Mouse (Mus musculus) liver, embryonic 15.5 days (tissue): ENCODE measurements at regions not wholly inside any gene's neighbourhood (a gene's known extent, or its start where the extent isn't known, plus 50 kb on each side); places are given as distances from the start of the nearest gene placed in this dataset.

Source experiments
- ATAC-seq: fragments of 200-750 bp; cut with Nextera tagmentation; 2 replicates; pipeline ENCODE4 v1.8.0; 2017; ENCODE audit warnings: moderate number of reproducible peaks, mild to moderate bottlenecking, moderate library complexity; ENCODE audit not compliant: insufficient read depth
- H3K27ac ChIP-seq: fragments of 300-500 bp; sonication (generic); replicated peaks from 2 replicates; pipeline ENCODE4 v1.5.1; 2015; ENCODE audit warnings: mild to moderate bottlenecking, inconsistent platforms
- H3K27me3 ChIP-seq: fragments of 300-500 bp; sonication (generic); 2 replicates; pipeline ENCODE4 v1.6.1; 2015; ENCODE audit warnings: mild to moderate bottlenecking, inconsistent platforms
- H3K36me3 ChIP-seq: fragments of 300-500 bp; sonication (generic); replicated peaks from 2 replicates; pipeline ENCODE4 v1.6.1; 2015; ENCODE audit warnings: moderate library complexity, mild to moderate bottlenecking, inconsistent platforms
- H3K4me1 ChIP-seq: fragments of 300-500 bp; sonication (generic); replicated peaks from 2 replicates; pipeline ENCODE4 v1.6.1; 2015; ENCODE audit warnings: inconsistent platforms
- H3K4me2 ChIP-seq: fragments of 300-500 bp; sonication (generic); 2 replicates; pipeline ENCODE4 v1.6.1; 2015; ENCODE audit warnings: moderate library complexity, mild to moderate bottlenecking, inconsistent platforms
- H3K4me3 ChIP-seq: fragments of 300-500 bp; sonication (generic); replicated peaks from 2 replicates; pipeline ENCODE4 v1.5.1; 2015; ENCODE audit warnings: mild to moderate bottlenecking, inconsistent platforms
- H3K9ac ChIP-seq: fragments of 300-500 bp; sonication (generic); 2 replicates; pipeline ENCODE4 v1.6.1; 2015; ENCODE audit warnings: moderate library complexity, mild to moderate bottlenecking, inconsistent platforms
- H3K9me3 ChIP-seq: fragments of 300-500 bp; sonication (generic); replicated peaks from 2 replicates; pipeline ENCODE4 v1.6.1; 2016; ENCODE audit warnings: inconsistent platforms
- WGBS: fragments of 180-500 bp; shearing (Covaris S2); methylation state at CpG from one replicate; pipeline ENCODE4 v1.1.7; 2015; ENCODE audit warnings: mixed read lengths; ENCODE audit not compliant: insufficient replicate concordance; 5-methylcytosine and 5-hydroxymethylcytosine counted together

GRCm38 (mm10) chr14:55301996-55302395 lies 80.2 kb downstream of the Dhrs2 start:
- no peaks in the 10 kb centered on the region for H3K9me3 ChIP-seq
- WGBS = 52% methylated on average over 2 of the region's 2 CpGs
- H3K36me3 ChIP-seq = no peaks in the 10 kb centered on the region
- H3K4me1 ChIP-seq = no peaks in the 10 kb centered on the region
- H3K4me3 ChIP-seq = no peak overlapping the region
- H3K9ac ChIP-seq = no peak overlapping the region
- no peak overlapping the region for H3K27ac ChIP-seq
- no peak for ATAC-seq
- no peaks in the 10 kb centered on the region; the same call in 1 of the 2 replicates for H3K27me3 ChIP-seq
- no peak overlapping the region for H3K4me2 ChIP-seq

DNA sequence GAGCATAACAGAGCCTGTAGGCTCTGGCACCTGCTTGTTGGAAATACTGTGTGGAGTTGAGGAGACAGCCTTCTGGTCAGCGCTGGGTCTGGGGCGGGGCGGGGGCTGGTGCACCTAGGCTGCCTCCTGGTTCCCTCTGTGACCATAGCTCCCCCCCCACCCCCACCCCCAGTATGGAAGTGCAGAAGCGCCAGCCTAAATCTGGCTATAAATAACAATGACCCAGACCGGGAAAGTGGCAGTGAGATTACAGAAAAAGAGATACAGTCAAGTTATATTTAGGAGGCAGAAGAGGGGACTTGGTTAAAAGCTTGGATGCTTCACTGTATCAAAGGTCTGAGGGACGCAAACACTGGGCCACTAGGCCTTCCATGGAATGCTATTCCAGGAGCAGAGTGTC lies 91.8 kb downstream of the Dhrs2 start:
- WGBS = 63% methylated on average over 6 of the region's 6 CpGs
- H3K4me1 ChIP-seq = no peaks in the 10 kb centered on the region

DNA sequence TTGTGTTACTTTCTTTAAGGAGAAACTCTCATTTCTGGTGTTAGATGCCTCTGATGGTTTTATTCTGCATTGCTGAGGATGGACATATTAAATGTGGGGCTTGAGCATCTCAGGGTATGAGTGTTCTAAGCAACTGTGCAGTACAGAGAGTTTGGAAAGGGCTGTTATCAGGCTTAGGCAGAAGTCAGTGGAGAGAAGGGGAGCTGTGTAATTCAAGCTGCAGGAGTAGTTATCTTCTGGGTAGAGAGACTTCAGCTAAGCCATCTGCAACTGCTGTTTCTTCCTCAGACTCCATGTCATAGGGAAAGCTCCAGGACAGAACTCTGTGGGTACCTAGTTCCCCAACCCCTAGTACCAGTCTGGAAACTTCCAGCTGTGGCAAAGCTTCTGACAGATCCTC lies 102.1 kb downstream of the Dhrs2 start:
- ATAC-seq = peak; percentile 88
- peak overlapping the region; percentile 16; the same call in 1 of the 2 replicates for H3K4me2 ChIP-seq
- H3K27ac ChIP-seq = peak overlapping the region; percentile 24; the same call in 1 of the 2 replicates
- H3K9me3 ChIP-seq = no peaks in the 10 kb centered on the region
- no peaks in the 10 kb centered on the region for H3K36me3 ChIP-seq
- H3K9ac ChIP-seq = no peak overlapping the region
- no peak overlapping the region for H3K4me3 ChIP-seq
- H3K27me3 ChIP-seq = no peaks in the 10 kb centered on the region
- H3K4me1 ChIP-seq = peaks cover 16% of the 10 kb centered on the region

More for the DNA sequence above, 91.8 kb downstream of the Dhrs2 start:
- H3K4me2 ChIP-seq = no peak overlapping the region
- H3K9ac ChIP-seq = no peak overlapping the region
- no peaks in the 10 kb centered on the region for H3K27me3 ChIP-seq
- ATAC-seq = no peak
- H3K9me3 ChIP-seq = no peaks in the 10 kb centered on the region
- no peaks in the 10 kb centered on the region for H3K36me3 ChIP-seq
- no peak overlapping the region for H3K27ac ChIP-seq
- H3K4me3 ChIP-seq = no peak overlapping the region

- H3K27ac ChIP-seq = peak overlapping the region; percentile 24; the same call in 1 of the 2 replicates
- ATAC-seq = 0 out of 2 replicates have a peak, but pooled peaks have one; percentile 51
- H3K9ac ChIP-seq = no peak overlapping the region
Observed at GRCm38 (mm10) chr14:55324335-55324734, 102.5 kb downstream of the Dhrs2 start.

DNA sequence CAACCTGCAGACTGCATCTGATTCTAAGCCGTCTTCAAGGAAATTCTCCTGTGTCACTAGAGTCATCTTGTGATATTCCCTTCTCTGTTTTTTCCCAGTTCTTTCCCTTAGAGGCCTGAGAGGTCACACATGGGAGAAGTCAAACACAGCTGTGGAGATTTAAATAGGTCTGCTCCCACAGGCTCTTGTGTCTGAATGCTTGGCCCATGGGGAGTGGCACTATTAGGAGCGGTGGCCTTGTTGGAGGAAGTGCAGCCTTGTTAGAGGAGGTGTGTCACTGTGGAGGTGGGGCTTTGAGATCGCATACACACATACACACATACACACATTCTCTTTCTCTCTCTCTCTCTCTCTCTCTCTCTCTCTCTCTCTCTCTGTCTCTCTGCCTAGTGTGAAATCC lies 112.0 kb downstream of the Dhrs2 start:
- no peak overlapping the region for H3K4me3 ChIP-seq
- no peaks in the 10 kb centered on the region for H3K27me3 ChIP-seq
- no peaks in the 10 kb centered on the region for H3K9me3 ChIP-seq
- 54% methylated on average over 3 of the region's 3 CpGs for WGBS
- H3K4me1 ChIP-seq = peaks cover 12% of the 10 kb centered on the region
- no peaks in the 10 kb centered on the region for H3K36me3 ChIP-seq
- ATAC-seq = no peak
- H3K9ac ChIP-seq = no peak overlapping the region
- no peak overlapping the region for H3K4me2 ChIP-seq
- no peak overlapping the region for H3K27ac ChIP-seq

More at GRCm38 (mm10) chr14:55324335-55324734, 102.5 kb downstream of the Dhrs2 start:
- Histone ChIP-seq H3K4me3 (no peak overlapping the region), H3K4me2 (peak overlapping the region; percentile 16; the same call in 1 of the 2 replicates), H3K27me3 (no peaks in the 10 kb centered on the region), H3K4me1 (peaks cover 16% of the 10 kb centered on the region), H3K9me3 (no peaks in the 10 kb centered on the region), H3K36me3 (no peaks in the 10 kb centered on the region)
- 32% methylated on average over 3 of the region's 3 CpGs for WGBS

- H3K9ac ChIP-seq = no peak overlapping the region
- 68% methylated on average over 7 of the region's 7 CpGs for WGBS
- no peak for ATAC-seq
- H3K4me1 ChIP-seq = peaks cover 16% of the 10 kb centered on the region
- H3K36me3 ChIP-seq = no peaks in the 10 kb centered on the region
- no peaks in the 10 kb centered on the region for H3K9me3 ChIP-seq
- H3K4me2 ChIP-seq = no peak overlapping the region
- no peak overlapping the region for H3K27ac ChIP-seq
- H3K4me3 ChIP-seq = no peak overlapping the region
- no peaks in the 10 kb centered on the region for H3K27me3 ChIP-seq
Observed at GRCm38 (mm10) chr14:55334305-55334704, 112.5 kb downstream of the Dhrs2 start.

DNA sequence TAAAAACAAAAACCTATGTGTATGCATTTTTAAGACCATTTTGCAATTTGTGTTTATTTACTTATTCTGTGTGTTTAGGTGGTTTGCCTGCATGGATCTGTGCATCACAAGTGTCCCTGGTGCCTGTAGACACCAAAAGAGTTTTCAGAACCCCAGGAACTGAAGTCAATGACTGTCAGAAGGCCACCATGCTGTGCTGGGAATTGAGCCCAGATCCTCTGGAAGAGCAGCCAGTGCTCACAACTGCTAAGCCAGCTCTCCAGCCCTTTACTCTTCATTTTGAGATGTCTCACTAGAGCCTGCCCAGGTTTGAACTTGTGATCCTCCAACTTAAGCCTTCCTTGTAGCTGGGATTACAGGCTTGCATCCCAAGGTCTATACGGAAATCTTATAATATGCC lies 113.8 kb downstream of the Dhrs2 start:
- no peak overlapping the region for H3K4me3 ChIP-seq
- WGBS = 62% methylated on average over 1 of the region's 1 CpGs
- no peak overlapping the region for H3K4me2 ChIP-seq

DNA sequence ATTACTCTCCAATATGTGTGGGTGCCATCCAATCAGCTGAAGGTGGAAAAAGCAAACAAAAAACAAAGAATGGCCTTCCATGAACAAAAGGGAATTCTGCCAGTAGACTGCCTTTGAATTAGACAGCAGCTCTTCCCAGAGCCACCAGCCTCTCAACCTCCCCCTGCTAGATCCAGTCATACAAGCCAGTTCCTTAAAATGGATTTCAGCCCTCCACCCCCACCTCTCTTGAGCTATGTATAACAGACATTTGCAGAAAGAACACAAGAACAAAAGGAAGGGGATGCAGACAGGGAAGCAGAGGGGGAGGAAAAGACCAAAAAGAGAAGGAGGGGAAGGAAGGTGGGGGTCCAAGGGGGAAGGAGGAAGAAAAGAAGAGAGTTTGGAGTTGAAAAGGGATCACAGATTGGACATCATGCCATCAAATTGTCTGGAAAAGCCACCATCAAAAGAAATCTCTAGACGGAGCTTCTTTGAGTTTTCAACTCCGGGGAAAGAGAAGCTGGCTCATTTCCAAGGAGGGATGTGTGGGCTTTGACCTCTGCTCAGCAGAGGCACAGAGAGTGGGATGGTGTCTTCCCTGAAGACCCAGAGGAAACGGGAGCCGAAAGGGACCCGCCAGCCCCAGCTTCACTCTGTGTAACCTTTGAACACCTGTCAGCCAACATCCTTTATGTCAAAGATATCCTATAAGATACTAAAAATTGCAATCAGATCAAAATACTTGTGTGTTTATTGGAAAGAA lies 114.8 kb downstream of the Dhrs2 start:
- Histone ChIP-seq H3K4me2 (no peak overlapping the region), H3K27me3 (no peaks in the 10 kb centered on the region), H3K9ac (no peak overlapping the region), H3K4me3 (no peak overlapping the region), H3K36me3 (no peaks in the 10 kb centered on the region), H3K9me3 (no peaks in the 10 kb centered on the region), H3K4me1 (peaks cover 24% of the 10 kb centered on the region), H3K27ac (no peak overlapping the region)
- 60% methylated on average over 5 of the region's 5 CpGs for WGBS
- no peak for ATAC-seq

More for the DNA sequence above, 113.8 kb downstream of the Dhrs2 start:
- Histone ChIP-seq H3K4me1 (peaks cover 24% of the 10 kb centered on the region), H3K27ac (no peak overlapping the region), H3K36me3 (no peaks in the 10 kb centered on the region), H3K9me3 (no peaks in the 10 kb centered on the region), H3K9ac (no peak overlapping the region), H3K27me3 (no peaks in the 10 kb centered on the region)
- no peak for ATAC-seq

DNA sequence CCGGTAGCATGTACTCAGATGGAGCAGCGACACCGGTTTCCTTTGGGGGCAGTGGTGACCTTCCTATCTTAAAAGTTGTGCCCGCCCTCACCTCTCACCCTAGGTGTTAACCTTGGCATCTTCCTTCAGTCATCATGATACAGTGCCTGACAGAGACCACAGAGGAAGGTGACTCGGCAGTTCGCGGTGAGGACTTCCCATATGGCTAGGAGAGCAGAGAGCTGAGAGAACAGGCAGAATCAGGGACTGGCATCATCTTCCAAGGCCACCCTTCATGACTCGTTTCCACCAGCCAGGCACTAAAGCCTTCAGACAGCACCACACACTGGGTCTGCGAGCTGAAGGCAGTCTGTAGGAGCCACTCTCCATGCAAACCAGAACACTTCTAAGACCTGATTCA lies 116.2 kb downstream of the Dhrs2 start:
- Histone ChIP-seq H3K9me3 (no peaks in the 10 kb centered on the region), H3K27ac (no peak overlapping the region), H3K9ac (no peak overlapping the region), H3K4me2 (no peak overlapping the region), H3K27me3 (no peaks in the 10 kb centered on the region), H3K4me1 (peaks cover 32% of the 10 kb centered on the region), H3K36me3 (no peaks in the 10 kb centered on the region), H3K4me3 (no peak overlapping the region)
- 16% methylated on average over 9 of the region's 9 CpGs for WGBS
- no peak for ATAC-seq

DNA sequence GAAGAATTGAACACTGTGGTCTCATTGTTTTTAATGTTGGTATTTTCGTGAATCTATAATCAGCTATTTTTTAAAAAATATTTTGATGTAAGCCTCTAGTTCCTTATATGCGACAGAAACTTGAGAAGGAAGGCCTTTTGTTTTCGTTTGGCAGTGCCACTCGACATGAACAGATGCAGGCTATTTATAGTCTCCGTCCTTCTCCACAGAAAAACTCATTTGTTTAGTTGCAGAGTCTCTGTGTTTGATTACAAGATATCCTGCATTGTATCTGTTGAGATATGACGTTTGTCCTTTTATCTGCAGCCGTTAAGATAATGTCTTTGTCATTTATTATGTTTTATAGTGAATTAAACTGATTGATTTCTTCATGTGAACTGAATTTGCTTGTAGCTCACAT lies 116.7 kb downstream of the Dhrs2 start:
- 24% methylated on average over 7 of the region's 7 CpGs for WGBS
- ATAC-seq = no peak

GRCm38 (mm10) chr14:55339036-55339614 lies 117.3 kb downstream of the Dhrs2 start:
- WGBS = 19% methylated on average over 9 of the region's 9 CpGs
- Histone ChIP-seq H3K36me3 (no peaks in the 10 kb centered on the region), H3K4me3 (no peak overlapping the region), H3K4me1 (peaks cover 38% of the 10 kb centered on the region), H3K4me2 (no peak overlapping the region; the same call in 1 of the 2 replicates), H3K27me3 (no peaks in the 10 kb centered on the region), H3K9me3 (no peaks in the 10 kb centered on the region), H3K9ac (no peak overlapping the region), H3K27ac (no peak overlapping the region)
- no peak for ATAC-seq

More for the DNA sequence above, 116.7 kb downstream of the Dhrs2 start:
- no peaks in the 10 kb centered on the region for H3K36me3 ChIP-seq
- no peak overlapping the region for H3K4me3 ChIP-seq
- no peaks in the 10 kb centered on the region for H3K27me3 ChIP-seq
- no peak overlapping the region for H3K9ac ChIP-seq
- peaks cover 37% of the 10 kb centered on the region for H3K4me1 ChIP-seq
- no peak overlapping the region for H3K27ac ChIP-seq
- no peaks in the 10 kb centered on the region for H3K9me3 ChIP-seq
- H3K4me2 ChIP-seq = no peak overlapping the region
